Mouse (Mus musculus) spleen, postnatal 10 days (tissue): ENCODE measurements around the gene Vmn1r50.
"Not testable (repeated sequence)": the region's sequence is repeated elsewhere in the genome, so short reads cannot be mapped to it uniquely, and the experiment has no call there.

Experiments used
- DNase-seq, 2 experiments: peaks; one replicate each; pipeline ENCODE4 v3.0.0; 2021 to 2022; ENCODE audit warnings: low spot score in 2 of 2

The Vmn1r50 gene

DNA sequence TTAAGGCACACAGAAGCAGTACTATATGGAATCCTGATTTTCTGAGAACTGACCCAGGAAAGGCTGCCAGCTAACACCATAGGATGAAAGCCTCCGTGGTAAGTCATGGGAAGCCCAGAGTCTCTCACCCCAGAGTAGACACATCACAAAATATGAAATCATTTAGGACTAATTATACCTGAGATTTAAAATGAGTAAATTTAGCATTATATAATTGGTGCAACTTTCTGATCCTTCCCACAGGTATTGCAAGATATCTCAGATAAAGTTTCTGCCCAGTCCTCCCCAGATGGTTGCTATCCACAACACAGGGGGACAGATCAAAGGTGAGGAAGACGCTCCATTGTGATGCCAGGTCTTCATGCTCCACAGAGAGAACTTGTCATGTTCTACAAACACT, at the start of gene Vmn1r50:
Gene Vmn1r50, plus strand, starts transcription at position 301 of the 400 bp plus-strand sequence.
- DNase-seq = no peak

DNA sequence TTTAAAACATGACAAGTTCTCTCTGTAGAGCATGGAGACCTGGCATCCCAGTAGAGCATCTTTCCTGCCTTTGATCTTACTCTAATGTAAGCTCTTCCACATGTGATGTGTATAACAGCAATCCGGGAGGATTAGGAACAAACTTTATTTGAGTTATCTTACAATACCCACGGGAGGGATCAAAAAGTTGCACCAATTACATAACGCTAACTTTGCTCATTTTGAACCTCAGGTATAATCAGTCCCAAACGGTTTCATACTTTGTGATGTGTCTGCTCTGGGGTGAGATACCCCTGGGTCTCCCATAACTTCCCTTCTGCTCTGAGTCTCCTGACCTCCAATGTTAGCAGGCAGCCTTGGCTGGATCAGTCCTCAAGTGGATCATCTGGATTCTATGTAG, 22.8 kb upstream of the Vmn1r50 start, which contains the start of gene Vmn1r49:
Gene Vmn1r49, minus strand, starts transcription at position 101 of the 400 bp plus-strand sequence.
- no peak for DNase-seq

- DNase-seq = no peak
Observed at GRCm38 (mm10) chr6:90100566-90100965, 664 bp upstream of the Vmn1r50 start.

DNA sequence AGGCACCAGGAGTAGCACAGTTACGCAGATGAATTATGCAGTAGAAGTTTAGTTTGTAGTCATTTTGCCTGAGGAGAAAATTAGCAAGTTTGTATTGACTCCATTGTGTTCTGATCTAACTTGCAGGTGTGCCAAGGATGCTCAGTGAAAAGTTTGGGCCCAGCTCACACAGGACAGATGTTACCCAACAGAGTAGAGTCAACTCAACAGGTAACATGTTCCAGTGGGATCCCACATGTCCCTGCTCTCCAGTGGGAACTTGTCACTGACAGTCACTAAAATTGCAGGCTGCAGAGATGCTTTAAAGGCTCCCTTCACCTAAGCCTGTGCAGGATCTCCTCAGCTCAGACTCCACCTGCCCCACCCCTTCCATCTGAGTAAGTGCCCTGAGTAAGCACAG, 21.1 kb downstream of the Vmn1r50 start, which contains the start of gene Vmn1r51:
Gene Vmn1r51, plus strand, starts transcription at position 301 of the 400 bp plus-strand sequence.
- DNase-seq = not testable (repeated sequence)
